Comparison of ENCODE assay signal across 24 mouse cellular contexts in genomic region chr8:103451381-103452018, GRCm38 (mm10).
DNase-seq lines count a peak whose midpoint lies in the region; ATAC-seq lines count a peak whose summit lies in the region.
"Had no signal": no experiment of that assay in that cellular context is flagged by ENCODE, and none has a peak within 500 bp of the region (broad histone marks: within the 10 kb centered on the region; RNA-seq: fewer than 3 reads in every experiment).

No protein-coding gene starts in this region.

- no peak for ATAC-seq in kidney, embryonic 15.5 days (replicated peaks; ENCODE audit: low FRiP score)
- ATAC-seq in neural tube, embryonic 15.5 days (ENCODE audit: low FRiP score): no peak
- ATAC-seq in hindbrain, embryonic 16.5 days: no peak
- ATAC-seq: forebrain, embryonic 15.5 days; hindbrain, postnatal 0 days; intestine, embryonic 16.5 days; Patski had no signal

- no peaks in the 10 kb centered on the region for H3K27me3 ChIP-seq in kidney, embryonic 15.5 days
- no peaks in the 10 kb centered on the region for H3K27me3 ChIP-seq in neural tube, embryonic 15.5 days (replicated peaks)
- H3K27me3 ChIP-seq in limb, embryonic 10.5 days (ENCODE audit: low read depth, poor library complexity, severe bottlenecking): no peaks in the 10 kb centered on the region
- no peaks in the 10 kb centered on the region for H3K27me3 ChIP-seq in hindbrain, embryonic 16.5 days (replicated peaks; ENCODE audit: control insufficient read depth, insufficient read depth, low read length)
- H3K27me3 ChIP-seq: Patski had no signal

- H3K9me3 ChIP-seq in kidney, embryonic 15.5 days (replicated peaks): no peaks in the 10 kb centered on the region
- H3K9me3 ChIP-seq in neural tube, embryonic 15.5 days (replicated peaks): no peaks in the 10 kb centered on the region
- no peaks in the 10 kb centered on the region for H3K9me3 ChIP-seq in limb, embryonic 10.5 days (replicated peaks)
- H3K9me3 ChIP-seq in hindbrain, embryonic 16.5 days (ENCODE audit: control insufficient read depth, low read length): no peaks in the 10 kb centered on the region
- H3K9me3 ChIP-seq: forebrain, embryonic 15.5 days; hindbrain, embryonic 10.5 days had no signal

- no peak for DNase-seq in kidney, adult 11 months
- DNase-seq in neural tube, embryonic 10.5 days (ENCODE audit: extremely low spot score, low spot score): no peak
- DNase-seq in limb, embryonic 10.5 days (ENCODE audit: low spot score): no peak
- DNase-seq in adrenal gland, adult 18-20 months (ENCODE audit: low spot score in 2 of 2): no peak
- DNase-seq: adrenal gland, adult 8-10 months; B cell, adult 2 months; cerebellum, adult 9-10 months; gastrocnemius, postnatal 10 days; heart, postnatal 10 days; lung, embryonic 14.5 days; lung, postnatal 4 days; right cerebral cortex, postnatal 14 days had no signal

- no peaks in the 10 kb centered on the region for H3K36me3 ChIP-seq in kidney, embryonic 15.5 days
- no peaks in the 10 kb centered on the region for H3K36me3 ChIP-seq in neural tube, embryonic 15.5 days
- no peaks in the 10 kb centered on the region for H3K36me3 ChIP-seq in limb, embryonic 10.5 days
- no peaks in the 10 kb centered on the region for H3K36me3 ChIP-seq in hindbrain, embryonic 16.5 days (ENCODE audit: control insufficient read depth, insufficient read depth, low read length)
- H3K36me3 ChIP-seq: forebrain, embryonic 15.5 days; G1E; hindbrain, embryonic 10.5 days had no signal

- H3K4me2 ChIP-seq in kidney, embryonic 15.5 days: no peak overlapping the region
- H3K4me2 ChIP-seq in neural tube, embryonic 15.5 days: no peak overlapping the region
- no peak overlapping the region for H3K4me2 ChIP-seq in hindbrain, embryonic 16.5 days (ENCODE audit: low read length)
- H3K4me2 ChIP-seq: forebrain, embryonic 15.5 days; heart, embryonic 11.5 days; lung, embryonic 14.5 days had no signal

- H3K9ac ChIP-seq in kidney, embryonic 15.5 days: no peak overlapping the region
- H3K9ac ChIP-seq in neural tube, embryonic 15.5 days (replicated peaks): no peak overlapping the region
- H3K9ac ChIP-seq in hindbrain, embryonic 16.5 days (ENCODE audit: low read depth, low read length): no peak overlapping the region
- H3K9ac ChIP-seq: forebrain, embryonic 15.5 days; liver, embryonic 14.5 days; lung, embryonic 14.5 days had no signal

- WGBS in kidney, embryonic 15.5 days: 45% methylated on average over 5 of the region's 5 CpGs
- 63% methylated on average over 5 of the region's 5 CpGs for WGBS in neural tube, embryonic 15.5 days
- WGBS in limb, embryonic 10.5 days: 63% methylated on average over 5 of the region's 5 CpGs
- 57% methylated on average over 5 of the region's 5 CpGs for WGBS in hindbrain, embryonic 16.5 days

- peaks cover 5% of the 10 kb centered on the region; the same call in 1 of the 2 replicates for H3K4me1 ChIP-seq in kidney, embryonic 15.5 days
- H3K4me1 ChIP-seq in neural tube, embryonic 15.5 days: no peaks in the 10 kb centered on the region
- H3K4me1 ChIP-seq in limb, embryonic 10.5 days: peaks cover 11% of the 10 kb centered on the region; the same call in 1 of the 2 replicates
- H3K4me1 ChIP-seq in hindbrain, embryonic 16.5 days (ENCODE audit: control insufficient read depth, insufficient read depth, low read depth, low read length): no peaks in the 10 kb centered on the region

- no peak overlapping the region for H3K4me3 ChIP-seq in kidney, embryonic 15.5 days (replicated peaks)
- H3K4me3 ChIP-seq in neural tube, embryonic 15.5 days (replicated peaks): no peak overlapping the region
- no peak overlapping the region for H3K4me3 ChIP-seq in limb, embryonic 10.5 days
- H3K4me3 ChIP-seq in hindbrain, embryonic 16.5 days (ENCODE audit: low read length): no peak overlapping the region
- H3K4me3 ChIP-seq: erythroblast, embryonic 14.5 days; forebrain, embryonic 15.5 days; hindbrain, embryonic 10.5 days had no signal

- peak overlapping the region; percentile 49 for H3K27ac ChIP-seq in kidney, embryonic 15.5 days
- peak overlapping the region; percentile 5; the same call in 1 of the 2 replicates for H3K27ac ChIP-seq in neural tube, embryonic 15.5 days (replicated peaks)
- 0 out of 2 replicates have a peak overlapping the region, but pooled peaks have one; percentile 25 for H3K27ac ChIP-seq in limb, embryonic 10.5 days
- no peak overlapping the region for H3K27ac ChIP-seq in hindbrain, embryonic 16.5 days (ENCODE audit: low read depth, low read length)
- H3K27ac ChIP-seq: forebrain, embryonic 15.5 days; hindbrain, embryonic 10.5 days; hindbrain, postnatal 0 days; liver, embryonic 14.5 days had no signal
